Mouse (Mus musculus) activated CD4-positive, CD25-positive, alpha-beta regulatory T cell (primary cell): ENCODE results near the gene Sall4. TPM values are rescaled to one million over a fixed set of nuclear protein-coding genes. Genes with fewer than 3 reads are reported as not detected.

ENCODE experiments used
- polyA plus RNA-seq, 2 experiments: library from polyadenylated mRNA; unstranded; fragments of 100-300 nt; shearing (Covaris generic); gene quantifications; one replicate each; pipeline ENCODE4 v1.2.1; 2017

Sall4 gene
- under 1 TPM in 1 of 2 experiments, not detected in 1; 0.76 TPM for polyA plus RNA-seq

DNA sequence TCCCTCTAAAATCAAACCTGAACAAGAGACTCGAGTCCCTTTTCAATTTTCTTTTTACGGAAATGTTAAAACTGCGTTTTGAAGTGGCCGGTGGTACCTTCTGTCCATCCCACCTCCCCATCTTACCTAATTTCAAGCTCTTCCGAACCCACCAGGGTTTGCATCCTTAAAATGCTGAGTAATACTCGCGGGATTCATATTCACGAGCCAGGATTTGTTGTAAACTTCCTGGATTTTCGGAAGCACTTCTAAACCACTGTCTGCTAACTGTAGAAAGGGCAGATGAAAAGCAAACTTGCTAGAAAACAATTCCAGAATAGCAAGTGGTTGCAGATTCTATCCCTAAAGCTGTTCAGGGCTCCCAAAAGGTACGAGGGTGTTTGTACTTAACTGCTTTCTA is at the start of gene Sall4:
Sall4 (minus strand) TSS at position 362 of the 400 bp plus-strand sequence.

DNA sequence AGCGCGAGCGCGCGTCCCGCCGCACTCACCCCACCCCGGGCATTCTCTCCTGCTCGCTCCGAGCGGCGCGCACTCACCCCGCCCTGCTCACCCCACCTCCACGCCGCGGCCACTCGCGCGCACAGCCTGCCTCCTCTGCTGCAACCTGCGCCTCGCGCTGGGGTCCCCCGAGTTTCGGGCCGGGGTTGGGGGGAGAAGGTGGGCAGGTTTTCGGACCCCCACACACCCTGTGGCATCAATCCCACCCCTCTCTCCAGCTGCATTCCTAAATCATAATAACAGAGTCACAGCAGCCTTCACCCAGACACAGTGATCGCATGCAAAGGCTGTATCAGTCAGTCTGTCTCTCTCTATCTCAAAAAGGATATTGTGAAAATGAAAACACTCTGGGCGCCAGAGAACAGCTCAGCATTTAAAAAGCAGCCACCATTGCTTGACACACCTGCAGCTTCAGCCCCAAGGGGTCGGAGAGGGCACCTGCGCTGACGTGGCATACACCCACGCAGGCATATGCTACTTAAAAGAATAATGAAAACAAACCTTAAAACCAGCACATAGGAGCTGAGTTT is 25.6 kb downstream of the Sall4 start, which contains the start of gene Atp9a:
Atp9a (minus strand) TSS at position 351 of the 569 bp plus-strand sequence.

Other genes starting within 250 kb of the Sall4 start
- 10 to 100 TPM; 34.6 to 72.4 TPM for gene Nfatc2, start 166.3 kb downstream of the Sall4 start, polyA plus RNA-seq
- 10 to 100 TPM; 16.0 to 20.5 TPM for gene Atp9a, start 25.5 kb downstream of the Sall4 start, polyA plus RNA-seq
- gene Zfp64, start 187.6 kb upstream of the Sall4 start, polyA plus RNA-seq = 10 to 100 TPM; 29.0 to 37.1 TPM